Mouse (Mus musculus): ENCODE results near the gene Dhrs4.

DNA sequence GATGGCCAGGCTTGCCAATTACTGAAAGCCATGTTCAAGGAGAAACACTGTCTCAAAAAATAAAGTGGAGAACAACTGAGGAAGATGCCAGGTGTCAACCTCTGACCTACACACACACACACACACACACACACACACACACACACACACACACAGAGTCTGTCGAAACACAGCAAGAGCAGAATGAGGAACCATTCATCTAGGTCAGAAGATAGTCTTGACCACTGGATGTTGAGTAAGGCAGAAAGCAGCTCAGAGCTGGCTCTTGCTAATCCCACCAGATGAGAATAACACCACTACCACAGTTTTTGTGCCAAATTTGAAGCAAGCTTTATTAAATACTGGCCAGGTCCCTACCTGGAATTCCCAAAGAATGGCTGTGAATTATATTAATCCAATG lies 45.5 kb upstream of the Dhrs4 start:
- TF ChIP-seq CTCF (IDR thresholded peaks at IDR 0.05; ENCODE audit: extremely low read depth, insufficient read length, insufficient replicate concordance, low read depth, low read length) (no peak), POLR2A (IDR thresholded peaks at IDR 0.05; ENCODE audit: low read depth, low read length) (no peak)
